Mouse (Mus musculus): ENCODE data around the gene Gm12695. TPM values are rescaled to one million over a fixed set of nuclear protein-coding genes. Genes with fewer than 3 reads are reported as not detected.

Gm12695 gene
- polyA plus RNA-seq, 1 experiment from 2014 or later, result not detected

GRCm38 (mm10) chr4:96683474-96683873 is 101.5 kb downstream of the Gm12695 start:
- 49% methylated on average over 2 of the region's 2 CpGs for WGBS
- Histone ChIP-seq H3K4me1 (no peaks in the 10 kb centered on the region), H3K36me3 (replicated peaks) (no peaks in the 10 kb centered on the region), H3K9me3 (no peaks in the 10 kb centered on the region), H3K4me2 (no peak overlapping the region), H3K9ac (no peak overlapping the region), H3K27ac (no peak overlapping the region), H3K4me3 (no peak overlapping the region), H3K27me3 (replicated peaks) (no peaks in the 10 kb centered on the region)
- ATAC-seq (replicated peaks), result peak; percentile 72; the same call in 1 of the 2 replicates

- Histone ChIP-seq H3K4me1 (no peaks in the 10 kb centered on the region), H3K27ac (no peak overlapping the region)
Observed at GRCm38 (mm10) chr4:96680966-96681365, 104.0 kb downstream of the Gm12695 start.

GRCm38 (mm10) chr4:96680233-96680632 is 104.8 kb downstream of the Gm12695 start:
- H3K27me3 ChIP-seq (replicated peaks), result no peaks in the 10 kb centered on the region
- no peak for ATAC-seq (replicated peaks)
- no peak overlapping the region for H3K27ac ChIP-seq
- no peaks in the 10 kb centered on the region for H3K36me3 ChIP-seq (replicated peaks)
- 24% methylated on average over 1 of the region's 1 CpGs for WGBS
- H3K9me3 ChIP-seq, result no peaks in the 10 kb centered on the region
- H3K4me3 ChIP-seq, result no peak overlapping the region
- H3K4me1 ChIP-seq, result no peaks in the 10 kb centered on the region
- no peak overlapping the region for H3K4me2 ChIP-seq
- H3K9ac ChIP-seq, result no peak overlapping the region

More at GRCm38 (mm10) chr4:96680966-96681365, 104.0 kb downstream of the Gm12695 start:
- H3K4me3 ChIP-seq, result no peak overlapping the region
- H3K27me3 ChIP-seq (replicated peaks), result no peaks in the 10 kb centered on the region
- no peak overlapping the region for H3K9ac ChIP-seq
- no peaks in the 10 kb centered on the region for H3K36me3 ChIP-seq (replicated peaks)
- H3K4me2 ChIP-seq, result no peak overlapping the region
- no peaks in the 10 kb centered on the region for H3K9me3 ChIP-seq
- no peak for ATAC-seq (replicated peaks)

Other genes with a start within 250 kb of the Gm12695 start
- 4.8 and 5.3 TPM in 2 replicates for gene Cyp2j6, start 231.5 kb downstream of the Gm12695 start, polyA plus RNA-seq (2015; fragmentation: Nextera tagmentation; extraction: Ambion mirVana)
- 4.3 and 5.6 TPM in 2 replicates for gene Cyp2j9, start 193.6 kb downstream of the Gm12695 start, polyA plus RNA-seq (2015; fragmentation: Nextera tagmentation; extraction: Ambion mirVana)
- not detected in 2 replicates for gene Cyp2j5, start 121.0 kb downstream of the Gm12695 start, polyA plus RNA-seq (2015; fragmentation: Nextera tagmentation; extraction: Ambion mirVana)

Measured in midbrain, embryonic 15.5 days (tissue).